Mouse (Mus musculus) kidney, embryonic 16.5 days (tissue): Measurements from ENCODE around the gene Itga9. TPM values are rescaled to one million over a fixed set of nuclear protein-coding genes. Genes with fewer than 3 reads are reported as not detected.
A peak's percentile ranks its signal among the peaks of the same experiment; 100 is the strongest.

ENCODE experiments used
- ATAC-seq: fragments of 200-750 bp; cut with Nextera tagmentation; 2 replicates; pipeline ENCODE4 v1.8.0; 2017; ENCODE audit warnings: moderate TSS enrichment; ENCODE audit not compliant: low FRiP score, low TSS enrichment
- H3K27ac ChIP-seq: fragments of 300-500 bp; sonication (generic); 2 replicates; pipeline ENCODE4 v1.5.1; 2014; ENCODE audit warnings: low read length
- H3K27me3 ChIP-seq: fragments of 300-500 bp; sonication (generic); 2 replicates; pipeline ENCODE4 v1.6.1; 2014; ENCODE audit warnings: low read length, control low read depth, mixed read lengths; ENCODE audit not compliant: insufficient read depth
- H3K36me3 ChIP-seq: fragments of 300-500 bp; sonication (generic); 2 replicates; pipeline ENCODE4 v1.6.1; 2014; ENCODE audit warnings: low read length, control low read depth, mixed read lengths; ENCODE audit not compliant: insufficient read depth
- H3K4me1 ChIP-seq: fragments of 300-500 bp; sonication (generic); 2 replicates; pipeline ENCODE4 v1.6.1; 2014; ENCODE audit warnings: low read length, control low read depth, mixed read lengths; ENCODE audit not compliant: insufficient read depth
- H3K4me2 ChIP-seq: fragments of 300-500 bp; sonication (generic); replicated peaks from 2 replicates; pipeline ENCODE4 v1.6.1; 2014; ENCODE audit warnings: low read depth, low read length
- H3K4me3 ChIP-seq: fragments of 300-500 bp; sonication (generic); 2 replicates; pipeline ENCODE4 v1.5.1; 2014; ENCODE audit warnings: mild to moderate bottlenecking, low read length
- H3K9ac ChIP-seq: fragments of 300-500 bp; sonication (generic); replicated peaks from 2 replicates; pipeline ENCODE4 v1.6.1; 2014; ENCODE audit warnings: low read length
- H3K9me3 ChIP-seq: fragments of 300-500 bp; sonication (generic); 2 replicates; pipeline ENCODE4 v1.6.1; 2016; ENCODE audit warnings: low read length, control low read depth
- WGBS: fragments of 180-500 bp; shearing (Covaris S2); extraction: QIAGEN DNeasy Blood & Tissue Kit; methylation state at CpG from one replicate; pipeline ENCODE4 v1.1.7; 2014; 5-methylcytosine and 5-hydroxymethylcytosine counted together
- polyA plus RNA-seq: library from polyadenylated mRNA; unstranded; fragments of >200 nt; fragmentation: Nextera tagmentation; extraction: Ambion mirVana; gene quantifications from 2 replicates; pipeline ENCODE4 v1.2.1, GENCODE M21; 2015

The Itga9 gene
- polyA plus RNA-seq, 1 experiment from 2014 or later, result 10.8 TPM

DNA sequence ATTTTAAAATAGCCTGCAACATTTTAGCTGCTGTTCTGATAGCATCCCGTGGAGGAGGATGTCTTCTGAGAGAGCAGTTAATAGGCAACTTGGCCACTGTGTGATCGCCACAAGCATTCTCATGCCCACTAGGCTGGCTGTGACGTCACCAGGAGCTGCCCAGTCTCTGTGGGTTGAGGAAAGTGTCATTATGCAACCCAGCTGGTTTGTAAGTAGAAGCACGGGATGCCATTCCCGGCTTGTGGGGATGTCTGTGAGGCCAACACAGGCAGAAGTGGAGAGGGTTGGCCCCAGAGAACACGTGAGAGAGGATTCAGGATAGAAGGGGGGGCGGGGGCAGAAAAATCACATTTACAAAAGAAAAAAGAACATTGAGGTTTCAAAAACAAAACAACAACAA lies 156.3 kb downstream of the Itga9 start:
- no peaks in the 10 kb centered on the region for H3K36me3 ChIP-seq
- no peak overlapping the region for H3K9ac ChIP-seq
- H3K9me3 ChIP-seq, result no peaks in the 10 kb centered on the region
- peaks cover 51% of the 10 kb centered on the region for H3K4me1 ChIP-seq
- no peaks in the 10 kb centered on the region for H3K27me3 ChIP-seq
- no peak overlapping the region for H3K4me2 ChIP-seq
- H3K27ac ChIP-seq, result peak overlapping the region; percentile 44; the same call in 1 of the 2 replicates
- ATAC-seq, result no peak
- WGBS, result 39% methylated on average over 7 of the region's 7 CpGs
- H3K4me3 ChIP-seq, result no peak overlapping the region

GRCm38 (mm10) chr9:118763203-118763602 lies 156.7 kb downstream of the Itga9 start:
- H3K9ac ChIP-seq, result no peak overlapping the region
- peak overlapping the region; percentile 26; the same call in 1 of the 2 replicates for H3K27ac ChIP-seq
- H3K36me3 ChIP-seq, result no peaks in the 10 kb centered on the region
- H3K4me2 ChIP-seq, result no peak overlapping the region
- H3K4me3 ChIP-seq, result no peak overlapping the region
- no peak for ATAC-seq
- 83% methylated on average over 4 of the region's 4 CpGs for WGBS
- no peaks in the 10 kb centered on the region for H3K27me3 ChIP-seq
- H3K4me1 ChIP-seq, result peaks cover 48% of the 10 kb centered on the region
- H3K9me3 ChIP-seq, result no peaks in the 10 kb centered on the region

- H3K4me2 ChIP-seq, result no peak overlapping the region
- H3K9ac ChIP-seq, result no peak overlapping the region
- 0 out of 2 replicates have a peak, but pooled peaks have one; percentile 13 for ATAC-seq
- H3K36me3 ChIP-seq, result no peaks in the 10 kb centered on the region
- no peaks in the 10 kb centered on the region for H3K27me3 ChIP-seq
- H3K9me3 ChIP-seq, result no peaks in the 10 kb centered on the region
- H3K27ac ChIP-seq, result no peak overlapping the region; the same call in 1 of the 2 replicates
- no peak overlapping the region for H3K4me3 ChIP-seq
- peaks cover 44% of the 10 kb centered on the region for H3K4me1 ChIP-seq
- 72% methylated on average over 3 of the region's 3 CpGs for WGBS
Observed at GRCm38 (mm10) chr9:118763646-118764045, 157.2 kb downstream of the Itga9 start.

DNA sequence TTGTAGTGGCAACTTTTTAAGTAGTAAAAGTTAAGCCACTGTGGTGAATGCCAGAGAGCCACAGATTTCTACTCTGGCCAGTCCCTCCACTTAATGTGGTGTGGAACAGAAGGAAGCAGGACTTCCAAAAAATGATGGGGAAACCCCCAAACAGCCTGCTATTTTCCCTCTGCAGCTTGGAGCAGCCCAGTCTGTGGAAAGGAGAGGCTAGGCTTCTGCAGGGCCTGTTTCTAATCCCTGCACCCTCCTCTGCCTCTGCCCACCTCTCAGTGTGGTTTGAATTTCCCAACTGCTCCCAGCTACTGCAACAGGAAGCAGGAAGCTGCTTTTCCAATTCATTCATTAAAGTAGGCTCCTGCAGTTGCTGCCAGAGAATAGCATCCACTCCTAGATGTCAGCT lies 158.6 kb downstream of the Itga9 start:
- Histone ChIP-seq H3K9me3 (no peaks in the 10 kb centered on the region), H3K9ac (no peak overlapping the region), H3K4me1 (peaks cover 40% of the 10 kb centered on the region), H3K36me3 (peaks cover 4% of the 10 kb centered on the region; the same call in 1 of the 2 replicates), H3K27me3 (no peaks in the 10 kb centered on the region), H3K4me3 (no peak overlapping the region), H3K4me2 (no peak overlapping the region), H3K27ac (peak overlapping the region; percentile 17; the same call in 1 of the 2 replicates)
- ATAC-seq, result no peak

GRCm38 (mm10) chr9:118767008-118767407 lies 160.5 kb downstream of the Itga9 start:
- no peak for ATAC-seq
- Histone ChIP-seq H3K4me3 (no peak overlapping the region), H3K4me1 (peaks cover 36% of the 10 kb centered on the region), H3K36me3 (peaks cover 4% of the 10 kb centered on the region; the same call in 1 of the 2 replicates), H3K4me2 (no peak overlapping the region), H3K27me3 (no peaks in the 10 kb centered on the region), H3K27ac (no peak overlapping the region), H3K9me3 (no peaks in the 10 kb centered on the region), H3K9ac (no peak overlapping the region)
- 34% methylated on average over 7 of the region's 7 CpGs for WGBS

DNA sequence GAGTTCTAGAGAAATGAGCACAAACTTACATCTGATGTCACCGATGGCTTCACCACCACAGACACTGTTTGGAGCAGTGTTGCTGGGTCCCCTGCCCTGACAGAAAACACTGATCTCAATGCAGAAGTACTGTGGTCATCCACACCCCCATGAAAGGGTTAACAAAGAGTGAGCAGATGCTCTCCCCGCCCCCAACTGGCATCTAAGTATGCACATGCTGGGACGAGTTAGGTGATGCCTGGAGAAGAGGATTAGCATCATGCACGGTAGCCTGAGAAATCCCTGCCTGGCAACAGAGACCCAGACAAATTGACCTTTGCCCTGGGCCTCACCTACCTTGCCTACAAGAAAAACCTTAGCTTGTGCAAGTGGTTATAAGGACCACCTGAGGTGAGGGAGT lies 162.1 kb downstream of the Itga9 start:
- 65% methylated on average over 4 of the region's 4 CpGs for WGBS

DNA sequence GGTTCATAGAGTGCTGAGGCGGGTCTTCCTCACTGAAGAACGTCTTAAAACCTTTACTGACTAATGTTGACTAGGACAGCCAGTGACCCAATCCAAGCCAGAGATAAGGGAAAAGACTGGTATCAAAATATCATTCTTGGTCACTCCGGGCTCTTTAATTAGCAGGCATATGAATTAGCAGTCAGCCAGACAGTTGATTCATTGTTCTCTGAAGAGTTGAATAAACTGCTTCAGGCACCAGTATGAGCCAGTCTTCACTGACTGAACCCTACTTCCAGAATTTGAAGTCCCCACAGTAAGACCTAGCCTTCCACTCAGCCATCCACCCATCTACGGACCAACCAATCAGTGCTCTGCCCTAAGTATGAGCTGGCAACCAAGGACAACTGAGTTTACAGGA lies 163.9 kb downstream of the Itga9 start:
- Histone ChIP-seq H3K9ac (no peak overlapping the region), H3K36me3 (peaks cover 4% of the 10 kb centered on the region; the same call in 1 of the 2 replicates), H3K9me3 (no peaks in the 10 kb centered on the region), H3K4me1 (peaks cover 6% of the 10 kb centered on the region; the same call in 1 of the 2 replicates), H3K4me2 (no peak overlapping the region), H3K27ac (no peak overlapping the region), H3K4me3 (no peak overlapping the region), H3K27me3 (no peaks in the 10 kb centered on the region)
- no peak for ATAC-seq
- 76% methylated on average over 4 of the region's 4 CpGs for WGBS

More for the DNA sequence above, 162.1 kb downstream of the Itga9 start:
- H3K27me3 ChIP-seq, result no peaks in the 10 kb centered on the region
- H3K4me3 ChIP-seq, result no peak overlapping the region
- no peak for ATAC-seq
- H3K4me1 ChIP-seq, result peaks cover 22% of the 10 kb centered on the region
- H3K9ac ChIP-seq, result no peak overlapping the region
- H3K27ac ChIP-seq, result no peak overlapping the region
- no peak overlapping the region for H3K4me2 ChIP-seq
- no peaks in the 10 kb centered on the region for H3K9me3 ChIP-seq
- H3K36me3 ChIP-seq, result peaks cover 4% of the 10 kb centered on the region; the same call in 1 of the 2 replicates

DNA sequence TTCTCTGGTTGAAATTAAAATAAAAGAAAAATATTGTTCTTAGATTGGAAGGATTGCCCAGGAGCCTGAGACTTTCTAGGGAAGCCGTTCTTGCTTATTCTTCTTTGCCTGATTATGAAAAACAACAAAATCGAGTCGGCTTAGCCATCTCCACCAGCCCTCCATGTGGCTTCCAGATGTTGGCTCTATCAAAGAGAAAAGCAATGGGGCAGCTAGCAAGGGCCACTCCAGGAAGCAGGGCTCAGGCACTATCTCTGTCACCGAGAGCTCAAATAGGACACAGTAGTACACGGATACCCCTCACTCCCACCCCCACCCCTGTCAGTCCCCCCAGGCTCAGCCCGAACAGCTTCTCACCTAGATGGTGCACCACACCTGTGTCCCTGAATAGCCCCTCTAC lies 168.2 kb downstream of the Itga9 start:
- no peaks in the 10 kb centered on the region for H3K4me1 ChIP-seq
- H3K4me2 ChIP-seq, result no peak overlapping the region
- WGBS, result 76% methylated on average over 6 of the region's 6 CpGs
- H3K9me3 ChIP-seq, result no peaks in the 10 kb centered on the region
- no peak overlapping the region for H3K4me3 ChIP-seq
- no peak overlapping the region for H3K27ac ChIP-seq
- no peak for ATAC-seq
- H3K36me3 ChIP-seq, result 0 out of 2 replicates have a peak, but pooled peaks cover 4% of the 10 kb centered on the region
- no peaks in the 10 kb centered on the region for H3K27me3 ChIP-seq
- H3K9ac ChIP-seq, result no peak overlapping the region

GRCm38 (mm10) chr9:118776880-118777438 lies 170.5 kb downstream of the Itga9 start:
- Histone ChIP-seq H3K4me2 (no peak overlapping the region), H3K27ac (no peak overlapping the region), H3K4me3 (no peak overlapping the region), H3K27me3 (no peaks in the 10 kb centered on the region), H3K9ac (no peak overlapping the region), H3K36me3 (0 out of 2 replicates have a peak, but pooled peaks cover 10% of the 10 kb centered on the region), H3K9me3 (no peaks in the 10 kb centered on the region), H3K4me1 (no peaks in the 10 kb centered on the region)
- ATAC-seq, result no peak
- WGBS, result 93% methylated on average over 2 of the region's 2 CpGs

DNA sequence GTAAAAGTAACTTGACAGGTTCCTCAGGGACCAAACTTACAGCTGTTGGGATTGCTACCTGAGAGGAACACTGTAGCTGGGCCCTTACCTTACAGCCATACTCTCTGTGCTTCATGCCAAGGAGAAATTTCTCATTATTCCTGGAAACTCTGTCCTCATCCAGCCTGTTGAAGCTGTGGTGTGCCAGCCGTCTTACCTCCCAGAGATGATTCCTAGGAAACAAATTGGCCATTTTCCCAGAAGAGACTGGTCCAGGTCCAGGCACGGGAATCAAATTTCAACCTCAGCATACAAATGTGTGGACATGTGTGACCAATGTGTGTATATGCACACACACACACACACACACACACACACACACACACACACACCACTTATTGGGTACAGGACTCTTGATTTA lies 172.1 kb downstream of the Itga9 start:
- WGBS, result 59% methylated on average over 2 of the region's 2 CpGs
- Histone ChIP-seq H3K9me3 (no peaks in the 10 kb centered on the region), H3K4me3 (no peak overlapping the region), H3K27ac (no peak overlapping the region), H3K4me2 (no peak overlapping the region), H3K9ac (no peak overlapping the region), H3K36me3 (0 out of 2 replicates have a peak, but pooled peaks cover 10% of the 10 kb centered on the region), H3K4me1 (0 out of 2 replicates have a peak, but pooled peaks cover 2% of the 10 kb centered on the region), H3K27me3 (no peaks in the 10 kb centered on the region)
- ATAC-seq, result no peak
